Mouse (Mus musculus): ENCODE results near the gene F930015N05Rik. TPM values are rescaled to one million over a fixed set of nuclear protein-coding genes. Genes with fewer than 3 reads are reported as not detected.

F930015N05Rik gene
- total and polyA plus RNA-seq, 3 experiments: not detected

DNA sequence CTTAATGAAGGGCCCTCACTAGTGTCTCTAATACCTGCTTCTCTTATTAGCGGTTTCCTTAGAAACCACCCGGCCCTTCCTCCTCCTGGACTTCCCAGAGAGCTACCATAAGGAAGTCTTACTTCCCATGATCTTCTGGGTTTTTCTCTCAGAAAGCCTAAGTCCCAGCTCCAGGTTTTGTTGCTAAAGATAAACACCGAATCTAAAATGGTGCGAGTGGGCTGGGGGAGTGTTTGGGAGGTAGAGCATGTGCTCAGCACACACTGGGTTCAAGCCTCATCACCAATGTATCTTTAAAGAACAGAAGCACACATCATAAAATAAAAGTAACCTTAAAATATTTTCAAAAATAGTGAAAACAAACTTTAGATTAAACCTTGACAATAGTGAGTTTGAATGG, 50.1 kb downstream of the F930015N05Rik start:
- Histone ChIP-seq H3K4me2 (ENCODE audit: insufficient read depth, low read depth, poor library complexity, severe bottlenecking) (no peak overlapping the region), H3K9me3 (replicated peaks; ENCODE audit: low read length) (no peaks in the 10 kb centered on the region), H3K27me3 (replicated peaks) (no peaks in the 10 kb centered on the region), H3K36me3 (replicated peaks in 1 of 2; ENCODE audit: control insufficient read depth in 1 of 2, insufficient read depth in 1 of 2, low read length in 1 of 2) (no peaks in the 10 kb centered on the region), H3K9ac (ENCODE audit: insufficient read depth, low read depth) (no peak overlapping the region), H3K4me3 (replicated peaks in 1 of 3; ENCODE audit: low read depth in 2 of 3, low read length in 2 of 3, poor library complexity in 1 of 3) (no peak overlapping the region), H3K27ac (ENCODE audit: insufficient read depth, low read depth) (no peak overlapping the region), H3K79me2 (replicated peaks; ENCODE audit: control insufficient read depth, extremely low read depth, insufficient read depth, poor library complexity, severe bottlenecking) (no peaks in the 10 kb centered on the region), H3K4me1 (ENCODE audit: control insufficient read depth in 1 of 2, insufficient read depth in 2 of 2) (peaks cover 3 to 16% of the 10 kb centered on the region in 2 experiments; a peak in 3 of 4 replicates)
- DNase-seq (ENCODE audit: extremely low read depth): no peak
- in situ Hi-C loops (cut with MboI; ENCODE audit: low pct_ligation_motif_present, low pct_unique_long_range_greater_than_20kb, low sequenced_read_pairs) (no loop called here), dilution Hi-C loops (cut with MboI; ENCODE audit: extremely low pct_ligation_motif_present, extremely low pct_unique_long_range_greater_than_20kb, low sequenced_read_pairs) (no loop called here)
- TF ChIP-seq MAX (IDR thresholded peaks at IDR 0.05; ENCODE audit: low read length) (no peak), MAZ (IDR thresholded peaks at IDR 0.05; ENCODE audit: low read depth, low read length) (no peak), MAFK (IDR thresholded peaks at IDR 0.05; ENCODE audit: insufficient replicate concordance, low read length) (no peak), ETS1 (conservative IDR thresholded peaks at IDR 0.05; ENCODE audit: low read depth, low read length) (no peak), CHD1 (IDR thresholded peaks at IDR 0.05; ENCODE audit: low read depth, low read length) (no peak), SMC3 (IDR thresholded peaks at IDR 0.05; ENCODE audit: low read depth, low read length) (no peak), TCF12 (IDR thresholded peaks at IDR 0.05; ENCODE audit: low read depth, low read length) (no peak), POLR2AphosphoS2 (IDR thresholded peaks at IDR 0.05; ENCODE audit: low read depth, low read length) (no peak), MEF2A (IDR thresholded peaks at IDR 0.05; ENCODE audit: borderline replicate concordance, low read depth, low read length) (no peak), POLR2A (IDR thresholded peaks at IDR 0.05; ENCODE audit: low read depth, low read length) (no peak), NELFE (IDR thresholded peaks at IDR 0.05; ENCODE audit: low read depth, low read length) (no peak), KAT2A (IDR thresholded peaks at IDR 0.05; ENCODE audit: insufficient replicate concordance, low read length) (no peak), CHD2 (IDR thresholded peaks at IDR 0.05; ENCODE audit: low read length) (no peak), JUND (conservative IDR thresholded peaks at IDR 0.05; ENCODE audit: low read depth, low read length) (no peak), PAX5 (IDR thresholded peaks at IDR 0.05; ENCODE audit: low read length) (no peak), HCFC1 (IDR thresholded peaks at IDR 0.05; ENCODE audit: low read depth, low read length) (no peak), ZNF384 (IDR thresholded peaks at IDR 0.05; ENCODE audit: low read depth, low read length) (no peak), USF2 (conservative IDR thresholded peaks at IDR 0.05; ENCODE audit: low read depth, low read length) (no peak), UBTF (IDR thresholded peaks at IDR 0.05; ENCODE audit: low read depth, low read length) (no peak)

Other genes with a start within 250 kb of the F930015N05Rik start
- not detected in 2 replicates for gene Hs3st3a1, start 1.3 kb downstream of the F930015N05Rik start, total RNA-seq (2012; rRNA removed)
- gene Hs3st3a1, start 1.3 kb downstream of the F930015N05Rik start, total RNA-seq (2014; rRNA removed): not detected in 2 replicates
- gene Hs3st3a1, start 1.3 kb downstream of the F930015N05Rik start, polyA plus RNA-seq (2012; ENCODE audit: insufficient read length, low read depth): not detected in 2 replicates

All from CH12.LX (cell line).